Mouse (Mus musculus): ENCODE results near the gene Gm5640. TPM values are rescaled to one million over a fixed set of nuclear protein-coding genes. Genes with fewer than 3 reads are reported as not detected.
"Not testable (repeated sequence)": the region's sequence is repeated elsewhere in the genome, so short reads cannot be mapped to it uniquely, and the experiment has no call there.

Gm5640 gene
- total RNA-seq (2021), result under 1 TPM in 1 of 2 experiments, not detected in 1; 0.29 TPM

DNA sequence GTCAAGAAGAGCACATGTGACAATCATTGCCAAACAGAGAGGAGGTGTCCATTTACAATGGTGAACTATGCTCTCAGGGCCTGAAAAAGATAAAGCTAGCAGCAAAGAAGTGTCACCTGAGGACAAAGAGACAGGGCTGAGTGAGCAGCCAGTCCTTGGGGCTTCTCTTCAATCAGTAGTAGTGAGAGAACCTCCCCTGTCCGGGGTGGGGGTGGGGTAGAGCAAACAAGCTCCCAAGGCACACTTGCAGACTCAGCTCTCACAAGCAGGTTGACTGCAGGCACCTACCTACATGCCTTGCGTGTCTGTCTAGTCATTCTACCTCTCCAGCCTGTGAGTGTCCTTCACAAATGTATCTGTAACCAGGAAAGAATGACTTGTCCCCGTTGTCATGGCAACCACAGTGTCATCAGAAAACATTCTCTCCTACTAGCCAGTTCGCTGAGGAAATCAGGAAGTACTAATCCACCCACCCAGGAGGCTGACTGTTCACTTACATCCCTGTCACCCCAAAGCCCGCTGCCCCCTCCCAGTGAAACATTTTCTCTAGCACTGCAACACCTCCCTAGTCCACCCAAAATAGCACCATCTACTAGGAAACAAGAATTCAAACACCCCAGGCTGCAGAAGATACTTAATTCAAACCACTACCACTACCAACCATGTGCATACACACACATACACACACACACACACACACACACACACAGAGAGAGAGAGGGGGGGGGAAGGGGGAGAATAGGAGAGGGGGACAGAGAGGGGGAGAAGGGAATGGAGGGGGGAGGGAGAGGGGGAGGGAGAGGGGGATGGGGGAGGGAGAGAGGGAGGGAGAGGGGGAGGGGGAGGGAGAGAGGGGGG lies at the start of gene Gm5640:
Gm5640 (minus strand) TSS at position 170 of the 858 bp plus-strand sequence.
- not testable (repeated sequence) for DNase-seq

DNA sequence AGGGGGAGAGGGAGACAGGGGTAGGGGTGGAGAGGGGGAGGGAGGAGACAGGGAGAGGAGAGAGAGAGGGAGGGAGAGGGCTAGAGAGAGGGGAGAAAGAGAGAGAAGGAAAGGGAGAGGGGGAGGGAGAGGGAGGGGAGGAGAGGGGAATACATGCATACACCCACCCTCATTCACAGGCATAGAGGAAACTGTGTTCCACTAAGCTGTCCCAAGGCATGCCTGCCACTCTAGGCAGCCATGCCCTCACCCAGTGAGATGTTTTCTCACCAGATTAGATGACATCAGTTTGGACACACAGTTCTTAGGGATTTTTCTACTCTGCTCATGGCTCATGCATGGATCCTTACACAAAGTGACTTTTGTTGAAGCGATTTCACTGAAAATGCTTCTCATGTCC lies 958 bp upstream of the Gm5640 start:
- not testable (repeated sequence) for DNase-seq

DNA sequence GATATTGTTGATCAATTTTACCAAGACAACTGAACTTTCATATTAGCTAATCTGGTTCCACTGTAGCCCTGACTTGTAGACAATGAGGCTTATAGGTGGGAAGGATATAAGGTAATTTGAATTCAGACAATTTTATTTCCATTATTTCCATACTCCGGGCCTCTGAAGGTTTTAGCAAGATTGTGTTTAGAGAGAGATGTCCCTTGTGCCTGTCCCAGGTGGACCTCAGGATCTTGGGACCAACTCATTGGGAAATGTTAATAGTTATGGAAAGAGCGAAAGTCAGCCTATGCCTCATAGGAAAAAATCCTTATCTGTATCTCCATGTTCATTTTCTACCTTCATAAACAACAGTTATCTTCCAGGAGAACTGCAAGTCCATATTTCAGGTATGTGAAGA lies 53.1 kb downstream of the Gm5640 start, which contains the start of gene Olfr1325:
Olfr1325 (plus strand) TSS at position 301 of the 400 bp plus-strand sequence.
- no peak for DNase-seq

Other genes with a start within 250 kb of the Gm5640 start
- gene G6pdx, start 216.4 kb downstream of the Gm5640 start, total RNA-seq (2021), result 1 to 10 TPM; 9.1 to 10.0 TPM
- gene Gm6880, start 164.2 kb downstream of the Gm5640 start, total RNA-seq (2021), result not detected
- not detected for gene Olfr1326-ps1, start 70.7 kb downstream of the Gm5640 start, total RNA-seq (2021)
- not detected for gene Olfr1325, start 53.0 kb downstream of the Gm5640 start, total RNA-seq (2021)
- gene Gm6890, start 95.3 kb upstream of the Gm5640 start, total RNA-seq (2021), result not detected
- gene Gm5936, start 191.6 kb upstream of the Gm5640 start, total RNA-seq (2021), result under 1 TPM in 1 of 2 experiments, not detected in 1; 0.11 TPM

Data from heart, postnatal 4 days (tissue).